Mouse (Mus musculus) brown adipose tissue, adult 24 weeks (tissue): ENCODE results near the gene Cmc1. TPM values are rescaled to one million over a fixed set of nuclear protein-coding genes. Genes with fewer than 3 reads are reported as not detected.

Experiments
- H3K27ac ChIP-seq: fragments of 200-500 bp; replicated peaks from 2 replicates; pipeline ENCODE4 v1.5.1; 2012; ENCODE audit warnings: low read depth, mild to moderate bottlenecking, low read length
- H3K4me1 ChIP-seq: fragments of 200-500 bp; 2 replicates; pipeline ENCODE4 v1.6.1; 2012; ENCODE audit warnings: low read length, mixed read lengths; ENCODE audit not compliant: control insufficient read depth, insufficient read depth, insufficient read length
- H3K4me3 ChIP-seq: fragments of 200-500 bp; 2 replicates; pipeline ENCODE4 v1.5.1; 2012; ENCODE audit warnings: low read depth, mild to moderate bottlenecking, low read length, moderate library complexity; ENCODE audit not compliant: insufficient read depth
- polyA plus RNA-seq: library from polyadenylated mRNA; stranded (reverse); fragments of >200 nt; gene quantifications from 2 replicates; pipeline ENCODE4 v1.2.4, GENCODE M21; 2012; ENCODE audit not compliant: missing spikeins, insufficient read depth, insufficient read length

Cmc1 gene
- polyA plus RNA-seq, 1 experiment, result 205 TPM

DNA sequence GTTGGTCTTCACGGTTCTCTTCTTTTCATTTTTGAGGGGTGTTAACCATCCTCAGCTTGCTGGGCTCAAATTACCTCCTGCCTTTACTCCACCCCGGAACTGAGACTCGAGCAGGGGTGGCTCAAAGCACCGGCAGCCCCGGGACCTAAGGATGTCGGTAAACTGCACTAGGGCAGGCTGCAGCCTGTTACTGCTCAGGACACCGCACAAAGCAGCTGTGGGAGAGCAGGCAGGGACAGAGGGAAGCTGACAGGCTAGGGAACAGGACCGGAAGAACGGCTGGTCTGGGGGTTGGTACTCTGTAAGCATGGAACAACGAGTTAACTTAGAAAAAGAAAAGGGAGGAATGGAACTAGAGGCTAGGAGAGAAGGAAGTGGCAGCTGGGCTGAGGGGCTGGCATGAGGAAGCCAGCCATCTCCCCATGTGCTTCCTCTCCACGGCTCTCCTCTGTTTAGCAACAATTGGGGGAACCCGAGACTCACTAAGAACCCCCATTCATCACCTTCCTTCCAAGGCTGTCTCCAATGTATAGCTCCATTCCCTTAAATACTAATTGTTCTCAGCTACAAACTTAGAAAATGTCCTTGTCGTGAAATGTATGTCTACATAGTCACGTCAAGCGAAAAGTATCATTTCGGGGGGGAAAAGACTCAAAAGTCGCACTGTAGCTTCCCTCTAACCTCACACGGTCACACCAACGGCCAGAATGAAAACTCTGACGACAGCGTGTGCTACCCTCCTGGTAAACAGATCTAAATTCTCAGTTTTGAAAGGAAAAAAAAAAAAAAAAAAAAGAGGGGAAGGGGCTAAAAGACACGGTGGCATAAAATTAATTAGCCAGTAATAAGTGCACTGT lies 67.2 kb downstream of the Cmc1 start:
- H3K27ac ChIP-seq, result no peak overlapping the region
- no peak overlapping the region for H3K4me3 ChIP-seq
- no peaks in the 10 kb centered on the region for H3K4me1 ChIP-seq

DNA sequence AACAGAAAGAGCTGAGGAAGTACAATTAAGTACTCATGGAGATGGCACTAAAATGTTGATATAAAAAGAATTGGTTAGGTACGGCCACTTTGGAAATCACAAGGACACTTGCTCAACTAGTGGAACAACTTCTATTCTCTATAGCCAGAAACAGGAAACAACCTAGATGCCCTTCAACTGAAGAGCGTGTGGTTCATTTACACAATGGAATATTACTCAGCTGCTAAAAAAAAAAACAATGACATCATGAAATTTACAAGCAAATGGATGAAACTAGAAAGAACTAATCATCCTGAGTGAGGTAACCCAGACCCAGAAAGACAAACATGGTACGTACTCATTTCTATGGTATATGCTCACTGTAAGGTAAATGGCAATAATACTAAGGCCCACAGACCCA lies 76.6 kb downstream of the Cmc1 start:
- Histone ChIP-seq H3K27ac (no peak overlapping the region), H3K4me1 (no peaks in the 10 kb centered on the region), H3K4me3 (no peak overlapping the region)

DNA sequence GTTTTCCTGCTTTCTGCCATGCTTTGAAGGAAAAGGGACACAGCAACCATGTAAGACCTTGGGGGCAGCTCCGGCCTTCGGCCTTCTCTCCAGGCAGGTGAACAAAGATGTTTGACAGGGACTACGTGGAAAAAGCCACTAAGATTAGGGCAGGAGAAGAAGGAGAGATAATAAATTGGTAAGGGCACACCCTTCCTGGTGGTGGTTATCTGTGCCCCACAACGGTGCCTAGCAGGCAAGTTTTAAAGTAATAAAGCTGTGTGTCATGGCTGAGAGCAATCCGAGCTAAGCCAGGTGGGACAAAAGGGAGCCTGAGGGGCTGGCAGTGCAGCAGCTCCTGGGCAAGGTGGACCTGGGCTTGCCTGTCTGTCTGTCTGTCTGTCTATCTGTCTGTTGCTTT lies 77.9 kb downstream of the Cmc1 start:
- H3K4me1 ChIP-seq, result no peaks in the 10 kb centered on the region
- no peak overlapping the region for H3K27ac ChIP-seq
- H3K4me3 ChIP-seq, result no peak overlapping the region

DNA sequence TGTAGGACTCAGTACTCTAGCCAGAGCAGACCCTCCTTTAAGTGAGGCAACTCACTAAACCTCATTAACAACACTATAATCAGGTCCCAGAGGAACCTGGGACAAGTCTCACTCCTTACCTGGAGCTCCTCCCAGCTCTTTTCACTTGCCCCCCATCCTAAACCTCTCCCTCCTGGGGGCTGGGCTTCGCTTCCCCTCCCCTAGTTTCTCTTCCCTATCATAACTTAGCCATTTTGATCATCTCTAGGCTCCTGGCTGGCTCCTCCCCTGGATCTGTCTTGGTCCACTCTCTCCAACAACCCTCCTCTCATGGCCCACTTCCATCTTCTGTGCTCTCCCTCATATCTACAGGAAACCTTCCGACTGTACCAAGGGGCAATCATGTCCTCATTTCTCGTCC lies 78.6 kb downstream of the Cmc1 start:
- H3K27ac ChIP-seq, result no peak overlapping the region
- no peaks in the 10 kb centered on the region for H3K4me1 ChIP-seq
- H3K4me3 ChIP-seq, result no peak overlapping the region

GRCm38 (mm10) chr9:118070442-118070841 lies 79.5 kb downstream of the Cmc1 start:
- Histone ChIP-seq H3K4me1 (no peaks in the 10 kb centered on the region), H3K4me3 (no peak overlapping the region), H3K27ac (no peak overlapping the region)

GRCm38 (mm10) chr9:118059101-118059500 lies 90.9 kb downstream of the Cmc1 start:
- Histone ChIP-seq H3K4me3 (no peak overlapping the region), H3K27ac (no peak overlapping the region), H3K4me1 (no peaks in the 10 kb centered on the region)

DNA sequence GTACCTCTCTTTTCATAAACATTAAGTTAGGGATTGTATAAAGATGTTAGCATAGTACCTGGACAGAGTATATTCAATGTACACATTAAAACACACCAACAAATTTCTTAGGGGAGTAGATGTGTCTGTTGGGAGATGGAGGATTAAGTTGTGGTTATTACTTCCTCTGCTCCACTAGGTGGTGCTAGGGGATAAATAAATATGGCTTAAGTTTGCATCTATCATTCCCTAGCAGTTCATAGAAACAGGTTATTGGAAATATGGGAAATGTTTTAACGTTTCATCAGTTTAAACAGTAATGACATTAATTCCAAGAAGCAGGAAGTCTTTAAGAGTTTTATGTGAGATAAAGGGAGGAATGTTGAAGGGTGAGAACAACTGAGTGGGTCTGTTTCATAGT lies 96.7 kb downstream of the Cmc1 start:
- Histone ChIP-seq H3K4me3 (no peak overlapping the region), H3K27ac (no peak overlapping the region), H3K4me1 (no peaks in the 10 kb centered on the region)

- Histone ChIP-seq H3K27ac (no peak overlapping the region), H3K4me1 (peaks cover 6% of the 10 kb centered on the region; the same call in 1 of the 2 replicates)
Measured at GRCm38 (mm10) chr9:118045011-118045533, 104.9 kb downstream of the Cmc1 start.

GRCm38 (mm10) chr9:118043581-118043980 lies 106.4 kb downstream of the Cmc1 start:
- no peak overlapping the region for H3K27ac ChIP-seq
- no peak overlapping the region for H3K4me3 ChIP-seq
- peaks cover 6% of the 10 kb centered on the region; the same call in 1 of the 2 replicates for H3K4me1 ChIP-seq

More at GRCm38 (mm10) chr9:118045011-118045533, 104.9 kb downstream of the Cmc1 start:
- no peak overlapping the region for H3K4me3 ChIP-seq

DNA sequence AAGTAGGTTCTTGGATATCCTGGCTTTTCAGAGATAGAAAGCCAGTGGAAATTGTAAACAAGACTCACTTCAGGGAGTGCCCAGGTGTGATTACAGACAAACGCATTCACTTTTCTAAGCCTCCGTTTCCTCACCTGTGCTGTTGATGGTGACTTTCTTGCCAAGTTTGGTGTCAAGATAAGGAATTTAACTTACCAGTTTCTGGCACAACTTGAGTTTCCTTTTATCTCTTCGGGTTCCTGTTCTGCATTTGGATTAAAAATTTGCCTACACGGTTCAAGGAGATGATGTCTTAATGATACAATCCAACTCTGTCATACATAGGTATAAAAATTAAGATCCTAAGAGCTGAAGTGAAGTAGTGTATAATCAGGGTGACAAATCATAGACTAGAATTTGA lies 107.2 kb downstream of the Cmc1 start:
- no peak overlapping the region for H3K27ac ChIP-seq
- no peak overlapping the region for H3K4me3 ChIP-seq
- peaks cover 6% of the 10 kb centered on the region; the same call in 1 of the 2 replicates for H3K4me1 ChIP-seq

DNA sequence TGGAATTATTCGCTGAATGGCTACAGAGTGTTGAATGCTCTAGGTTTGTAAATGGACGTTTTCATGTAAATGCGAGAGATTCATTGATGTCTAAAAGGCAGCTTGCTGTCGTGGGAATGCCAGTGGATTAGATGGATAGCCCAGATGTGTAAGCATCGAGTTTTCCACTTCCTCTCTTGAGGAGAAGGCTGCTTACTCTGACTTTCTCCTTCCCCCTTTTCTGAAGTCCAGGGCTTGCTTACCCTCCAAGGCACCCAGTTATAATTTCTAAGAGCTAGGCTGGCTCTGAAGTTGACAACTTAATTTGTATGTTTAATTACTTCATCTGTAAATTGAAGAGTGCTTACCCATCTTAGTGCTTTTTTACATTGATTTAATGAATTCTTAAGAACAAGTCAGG lies 108.3 kb downstream of the Cmc1 start:
- Histone ChIP-seq H3K4me3 (peak overlapping the region; percentile 79; the same call in 1 of the 2 replicates), H3K4me1 (peaks cover 6% of the 10 kb centered on the region; the same call in 1 of the 2 replicates), H3K27ac (no peak overlapping the region)

GRCm38 (mm10) chr9:118041022-118041400 lies 109.0 kb downstream of the Cmc1 start:
- Histone ChIP-seq H3K27ac (peak overlapping the region; percentile 89), H3K4me3 (peak overlapping the region; percentile 79), H3K4me1 (peaks cover 6% of the 10 kb centered on the region; the same call in 1 of the 2 replicates)

GRCm38 (mm10) chr9:118040218-118041021 lies 109.6 kb downstream of the Cmc1 start, which contains the start of gene Azi2:
Azi2 (plus strand) TSS chr9:118040499.
- Histone ChIP-seq H3K27ac (peak within 1 kb of the TSS; percentile 89), H3K4me3 (peak within 1 kb of the TSS; percentile 79), H3K4me1 (peaks cover 6% of the 10 kb centered on the region; the same call in 1 of the 2 replicates)

GRCm38 (mm10) chr9:118034990-118035389 lies 115.0 kb downstream of the Cmc1 start:
- Histone ChIP-seq H3K4me3 (no peak overlapping the region), H3K4me1 (no peaks in the 10 kb centered on the region), H3K27ac (no peak overlapping the region)

DNA sequence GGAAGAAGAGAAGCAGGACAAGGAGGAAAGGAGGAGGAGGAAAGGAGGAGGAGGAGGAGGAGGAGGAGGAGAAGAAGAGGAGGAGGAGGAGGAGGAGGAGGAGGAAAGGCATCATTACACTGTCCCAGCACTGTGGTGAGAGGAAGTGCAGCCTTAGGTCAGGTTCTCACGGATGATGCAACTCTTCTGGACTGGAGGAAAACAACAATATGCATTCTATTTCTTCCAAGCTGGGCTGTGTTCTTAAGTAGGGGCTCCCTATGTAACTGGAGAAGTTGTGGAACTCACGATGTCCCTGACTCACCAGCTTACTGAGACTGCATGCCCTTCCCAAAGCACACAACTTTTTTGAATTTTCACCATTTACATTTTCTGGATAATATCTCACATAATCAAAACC lies 118.3 kb downstream of the Cmc1 start:
- Histone ChIP-seq H3K27ac (no peak overlapping the region), H3K4me3 (no peak overlapping the region), H3K4me1 (no peaks in the 10 kb centered on the region)
